9 mouse cellular contexts compared by ENCODE assay signal in the genomic region with DNA sequence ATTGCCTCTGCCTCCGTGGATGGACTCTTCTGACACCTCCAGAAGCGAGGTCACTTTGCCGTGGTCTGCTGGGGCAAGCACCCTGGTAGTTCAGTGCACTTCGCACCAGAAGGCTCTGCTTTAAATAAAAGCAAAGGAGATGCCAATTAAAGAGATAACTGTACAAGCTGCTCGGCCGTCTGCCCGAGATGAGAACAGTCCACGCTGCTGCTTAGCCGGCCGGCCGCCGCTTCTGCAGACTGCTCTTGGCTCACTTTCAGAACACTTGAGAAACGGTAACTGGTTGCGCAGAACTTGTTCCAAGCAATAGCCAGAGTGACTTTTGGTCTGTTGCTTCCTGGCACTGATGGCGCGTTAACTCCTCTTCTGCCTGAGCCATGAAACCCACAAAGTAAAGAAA.
DNase-seq lines count a peak whose midpoint lies in the region; ATAC-seq lines count a peak whose summit lies in the region.
"Had no signal": no experiment of that assay in that cellular context is flagged by ENCODE, and none has a peak within 500 bp of the region (broad histone marks: within the 10 kb centered on the region; RNA-seq: fewer than 3 reads in every experiment).

No protein-coding gene starts in this region.

- peak; percentile 73 for ATAC-seq in heart, embryonic 15.5 days (replicated peaks; ENCODE audit: insufficient number of reproducible peaks, insufficient read depth, low FRiP score, low read depth)
- peak; percentile 34; the same call in 1 of the 2 replicates for ATAC-seq in monocyte, adult 5-6 weeks (replicated peaks; ENCODE audit: insufficient number of reproducible peaks, low FRiP score, low TSS enrichment, poor library complexity, severe bottlenecking)

- H3K27ac ChIP-seq in heart, embryonic 15.5 days, result peak overlapping the region; percentile 79
- no peak overlapping the region for H3K27ac ChIP-seq in midbrain, embryonic 10.5 days (replicated peaks)
- H3K27ac ChIP-seq: limb, embryonic 13.5 days had no signal

- no peaks in the 10 kb centered on the region for H3K27me3 ChIP-seq in heart, embryonic 15.5 days
- H3K27me3 ChIP-seq in midbrain, embryonic 10.5 days (ENCODE audit: low read depth, poor library complexity, severe bottlenecking), result no peaks in the 10 kb centered on the region
- H3K27me3 ChIP-seq: limb, embryonic 13.5 days had no signal

- H3K9ac ChIP-seq in heart, embryonic 15.5 days, result no peak overlapping the region
- H3K9ac ChIP-seq: limb, embryonic 13.5 days had no signal

- DNase-seq in urinary bladder, postnatal 25 days (ENCODE audit: low spot score), result peak; percentile 29
- DNase-seq in urinary bladder, postnatal 10 days (ENCODE audit: low spot score), result no peak
- peak; percentile 29 to 49 for DNase-seq in cerebellum, postnatal 25 days
- peak; percentile 34 to 56 for DNase-seq in left cerebral cortex, postnatal 10 days (ENCODE audit: extremely low spot score in 1 of 2, low spot score in 2 of 2)
- peak; percentile 45 for DNase-seq in thymus, postnatal 4 days
- no peak for DNase-seq in midbrain, embryonic 10.5 days (ENCODE audit: low spot score)

- H3K9me3 ChIP-seq in heart, embryonic 15.5 days (replicated peaks), result no peaks in the 10 kb centered on the region
- H3K9me3 ChIP-seq in midbrain, embryonic 10.5 days (replicated peaks), result no peaks in the 10 kb centered on the region
- H3K9me3 ChIP-seq: limb, embryonic 13.5 days had no signal

- intact Hi-C loops in left cerebral cortex, postnatal 10 days (cut with DNase I), result no loop called here

- H3K36me3 ChIP-seq in heart, embryonic 15.5 days, result no peaks in the 10 kb centered on the region
- no peaks in the 10 kb centered on the region for H3K36me3 ChIP-seq in midbrain, embryonic 10.5 days
- H3K36me3 ChIP-seq: limb, embryonic 13.5 days had no signal

- WGBS in heart, embryonic 15.5 days, result 24% methylated on average over 16 of the region's 16 CpGs
- WGBS in midbrain, embryonic 10.5 days, result 90% methylated on average over 16 of the region's 16 CpGs

- peak overlapping the region; percentile 37 for H3K4me2 ChIP-seq in heart, embryonic 15.5 days
- H3K4me2 ChIP-seq: limb, embryonic 13.5 days had no signal

- no peak overlapping the region for H3K4me3 ChIP-seq in heart, embryonic 15.5 days
- H3K4me3 ChIP-seq in midbrain, embryonic 10.5 days, result no peak overlapping the region
- H3K4me3 ChIP-seq: limb, embryonic 13.5 days had no signal

- peaks cover 10% of the 10 kb centered on the region for H3K4me1 ChIP-seq in heart, embryonic 15.5 days (replicated peaks)
- H3K4me1 ChIP-seq in midbrain, embryonic 10.5 days, result no peaks in the 10 kb centered on the region

Comparison
In these comparisons a context has a peak if more than half of its experiments do, and no peak if none do; other contexts are left out.
1. DNase-seq: peak in urinary bladder, postnatal 25 days (single experiment), cerebellum, postnatal 25 days (2 of 2), left cerebral cortex, postnatal 10 days (2 of 2) and thymus, postnatal 4 days (single experiment); none in urinary bladder, postnatal 10 days (single experiment) and midbrain, embryonic 10.5 days (single experiment).